Mouse (Mus musculus): Measurements from ENCODE around the gene Ccnjl. TPM values are rescaled to one million over a fixed set of nuclear protein-coding genes. Genes with fewer than 3 reads are reported as not detected.

The Ccnjl gene
- polyA plus RNA-seq, 1 experiment from 2014 or later, result 9.5 TPM

GRCm38 (mm10) chr11:43604207-43604606 is 75.6 kb downstream of the Ccnjl start:
- H3K9ac ChIP-seq (replicated peaks; ENCODE audit: low read depth, low read length), result no peak overlapping the region
- no peaks in the 10 kb centered on the region for H3K36me3 ChIP-seq (ENCODE audit: control insufficient read depth, insufficient read depth, low read length)
- no peaks in the 10 kb centered on the region for H3K27me3 ChIP-seq (ENCODE audit: control insufficient read depth, insufficient read depth, low read length)
- 91% methylated on average over 2 of the region's 2 CpGs for WGBS
- H3K4me2 ChIP-seq (ENCODE audit: low read depth, low read length), result no peak overlapping the region
- no peak overlapping the region for H3K4me3 ChIP-seq (ENCODE audit: low read depth, low read length)
- H3K9me3 ChIP-seq (ENCODE audit: control insufficient read depth, low read length), result no peaks in the 10 kb centered on the region
- ATAC-seq (ENCODE audit: low read depth), result no peak
- H3K4me1 ChIP-seq (ENCODE audit: control insufficient read depth, insufficient read depth, low read length), result no peaks in the 10 kb centered on the region
- H3K27ac ChIP-seq (ENCODE audit: low read depth, low read length), result no peak overlapping the region

- no peaks in the 10 kb centered on the region for H3K9me3 ChIP-seq (ENCODE audit: control insufficient read depth, low read length)
- no peak overlapping the region for H3K9ac ChIP-seq (replicated peaks; ENCODE audit: low read depth, low read length)
- H3K4me1 ChIP-seq (ENCODE audit: control insufficient read depth, insufficient read depth, low read length), result no peaks in the 10 kb centered on the region
- no peak overlapping the region for H3K4me2 ChIP-seq (ENCODE audit: low read depth, low read length)
- 95% methylated on average over 6 of the region's 6 CpGs for WGBS
- H3K4me3 ChIP-seq (ENCODE audit: low read depth, low read length), result no peak overlapping the region
- no peaks in the 10 kb centered on the region for H3K27me3 ChIP-seq (ENCODE audit: control insufficient read depth, insufficient read depth, low read length)
- H3K27ac ChIP-seq (ENCODE audit: low read depth, low read length), result no peak overlapping the region
- H3K36me3 ChIP-seq (ENCODE audit: control insufficient read depth, insufficient read depth, low read length), result no peaks in the 10 kb centered on the region
- no peak for ATAC-seq (ENCODE audit: low read depth)
Measured at GRCm38 (mm10) chr11:43604891-43605290, 76.3 kb downstream of the Ccnjl start.

- 89% methylated on average over 6 of the region's 6 CpGs for WGBS
- no peaks in the 10 kb centered on the region for H3K36me3 ChIP-seq (ENCODE audit: control insufficient read depth, insufficient read depth, low read length)
- H3K4me3 ChIP-seq (ENCODE audit: low read depth, low read length), result no peak overlapping the region
Measured at GRCm38 (mm10) chr11:43605859-43606258, 77.3 kb downstream of the Ccnjl start.

GRCm38 (mm10) chr11:43608440-43608839 is 79.9 kb downstream of the Ccnjl start:
- Histone ChIP-seq H3K27ac (ENCODE audit: low read depth, low read length) (peak overlapping the region; percentile 12), H3K36me3 (ENCODE audit: control insufficient read depth, insufficient read depth, low read length) (no peaks in the 10 kb centered on the region), H3K4me2 (ENCODE audit: low read depth, low read length) (no peak overlapping the region), H3K27me3 (ENCODE audit: control insufficient read depth, insufficient read depth, low read length) (no peaks in the 10 kb centered on the region), H3K4me3 (ENCODE audit: low read depth, low read length) (no peak overlapping the region), H3K4me1 (ENCODE audit: control insufficient read depth, insufficient read depth, low read length) (peaks cover 4% of the 10 kb centered on the region; the same call in 1 of the 2 replicates), H3K9ac (replicated peaks; ENCODE audit: low read depth, low read length) (no peak overlapping the region), H3K9me3 (ENCODE audit: control insufficient read depth, low read length) (no peaks in the 10 kb centered on the region)
- ATAC-seq (ENCODE audit: low read depth), result peak; percentile 33; the same call in 1 of the 2 replicates
- 33% methylated on average over 3 of the region's 3 CpGs for WGBS

More at GRCm38 (mm10) chr11:43605859-43606258, 77.3 kb downstream of the Ccnjl start:
- Histone ChIP-seq H3K4me2 (ENCODE audit: low read depth, low read length) (no peak overlapping the region), H3K27me3 (ENCODE audit: control insufficient read depth, insufficient read depth, low read length) (no peaks in the 10 kb centered on the region), H3K4me1 (ENCODE audit: control insufficient read depth, insufficient read depth, low read length) (no peaks in the 10 kb centered on the region), H3K9ac (replicated peaks; ENCODE audit: low read depth, low read length) (no peak overlapping the region), H3K27ac (ENCODE audit: low read depth, low read length) (no peak overlapping the region), H3K9me3 (ENCODE audit: control insufficient read depth, low read length) (no peaks in the 10 kb centered on the region)
- ATAC-seq (ENCODE audit: low read depth), result no peak

GRCm38 (mm10) chr11:43610006-43610661 is 81.5 kb downstream of the Ccnjl start:
- Histone ChIP-seq H3K9me3 (ENCODE audit: control insufficient read depth, low read length) (no peaks in the 10 kb centered on the region), H3K27ac (ENCODE audit: low read depth, low read length) (no peak overlapping the region), H3K27me3 (ENCODE audit: control insufficient read depth, insufficient read depth, low read length) (no peaks in the 10 kb centered on the region), H3K4me1 (ENCODE audit: control insufficient read depth, insufficient read depth, low read length) (peaks cover 4% of the 10 kb centered on the region; the same call in 1 of the 2 replicates), H3K4me3 (ENCODE audit: low read depth, low read length) (no peak overlapping the region), H3K36me3 (ENCODE audit: control insufficient read depth, insufficient read depth, low read length) (no peaks in the 10 kb centered on the region), H3K9ac (replicated peaks; ENCODE audit: low read depth, low read length) (no peak overlapping the region), H3K4me2 (ENCODE audit: low read depth, low read length) (no peak overlapping the region)
- 73% methylated on average over 10 of the region's 10 CpGs for WGBS
- no peak for ATAC-seq (ENCODE audit: low read depth)

- Histone ChIP-seq H3K9ac (replicated peaks; ENCODE audit: low read depth, low read length) (no peak overlapping the region), H3K27ac (ENCODE audit: low read depth, low read length) (no peak overlapping the region), H3K9me3 (ENCODE audit: control insufficient read depth, low read length) (no peaks in the 10 kb centered on the region), H3K4me3 (ENCODE audit: low read depth, low read length) (no peak overlapping the region), H3K36me3 (ENCODE audit: control insufficient read depth, insufficient read depth, low read length) (no peaks in the 10 kb centered on the region), H3K4me2 (ENCODE audit: low read depth, low read length) (no peak overlapping the region), H3K4me1 (ENCODE audit: control insufficient read depth, insufficient read depth, low read length) (peaks cover 4% of the 10 kb centered on the region; the same call in 1 of the 2 replicates), H3K27me3 (ENCODE audit: control insufficient read depth, insufficient read depth, low read length) (no peaks in the 10 kb centered on the region)
- ATAC-seq (ENCODE audit: low read depth), result no peak
- WGBS, result 77% methylated on average over 5 of the region's 5 CpGs
Measured at GRCm38 (mm10) chr11:43610662-43611033, 82.1 kb downstream of the Ccnjl start.

- Histone ChIP-seq H3K4me3 (ENCODE audit: low read depth, low read length) (no peak overlapping the region), H3K27ac (ENCODE audit: low read depth, low read length) (peak overlapping the region; percentile 63), H3K27me3 (ENCODE audit: control insufficient read depth, insufficient read depth, low read length) (no peaks in the 10 kb centered on the region), H3K9ac (replicated peaks; ENCODE audit: low read depth, low read length) (no peak overlapping the region), H3K4me1 (ENCODE audit: control insufficient read depth, insufficient read depth, low read length) (peaks cover 7% of the 10 kb centered on the region; the same call in 1 of the 2 replicates), H3K4me2 (ENCODE audit: low read depth, low read length) (no peak overlapping the region), H3K36me3 (ENCODE audit: control insufficient read depth, insufficient read depth, low read length) (no peaks in the 10 kb centered on the region), H3K9me3 (ENCODE audit: control insufficient read depth, low read length) (no peaks in the 10 kb centered on the region)
- peak; percentile 86 for ATAC-seq (ENCODE audit: low read depth)
- 26% methylated on average over 12 of the region's 12 CpGs for WGBS
Measured at GRCm38 (mm10) chr11:43612834-43613488, 84.4 kb downstream of the Ccnjl start.

GRCm38 (mm10) chr11:43617924-43618323 is 89.3 kb downstream of the Ccnjl start:
- peak overlapping the region; percentile 55; the same call in 1 of the 2 replicates for H3K27ac ChIP-seq (ENCODE audit: low read depth, low read length)
- H3K4me3 ChIP-seq (ENCODE audit: low read depth, low read length), result no peak overlapping the region
- H3K4me2 ChIP-seq (ENCODE audit: low read depth, low read length), result no peak overlapping the region
- no peaks in the 10 kb centered on the region for H3K9me3 ChIP-seq (ENCODE audit: control insufficient read depth, low read length)
- H3K36me3 ChIP-seq (ENCODE audit: control insufficient read depth, insufficient read depth, low read length), result no peaks in the 10 kb centered on the region
- WGBS, result 29% methylated on average over 5 of the region's 5 CpGs
- H3K27me3 ChIP-seq (ENCODE audit: control insufficient read depth, insufficient read depth, low read length), result no peaks in the 10 kb centered on the region
- H3K9ac ChIP-seq (replicated peaks; ENCODE audit: low read depth, low read length), result no peak overlapping the region
- peak; percentile 64; the same call in 1 of the 2 replicates for ATAC-seq (ENCODE audit: low read depth)
- peaks cover 9% of the 10 kb centered on the region; the same call in 1 of the 2 replicates for H3K4me1 ChIP-seq (ENCODE audit: control insufficient read depth, insufficient read depth, low read length)

GRCm38 (mm10) chr11:43618403-43618802 is 89.8 kb downstream of the Ccnjl start:
- no peak overlapping the region for H3K4me2 ChIP-seq (ENCODE audit: low read depth, low read length)
- peak; percentile 76; the same call in 1 of the 2 replicates for ATAC-seq (ENCODE audit: low read depth)
- no peak overlapping the region for H3K9ac ChIP-seq (replicated peaks; ENCODE audit: low read depth, low read length)
- no peaks in the 10 kb centered on the region for H3K36me3 ChIP-seq (ENCODE audit: control insufficient read depth, insufficient read depth, low read length)
- no peaks in the 10 kb centered on the region for H3K9me3 ChIP-seq (ENCODE audit: control insufficient read depth, low read length)
- H3K27me3 ChIP-seq (ENCODE audit: control insufficient read depth, insufficient read depth, low read length), result no peaks in the 10 kb centered on the region
- 40% methylated on average over 7 of the region's 7 CpGs for WGBS
- H3K4me3 ChIP-seq (ENCODE audit: low read depth, low read length), result no peak overlapping the region
- 0 out of 2 replicates have a peak, but pooled peaks cover 8% of the 10 kb centered on the region for H3K4me1 ChIP-seq (ENCODE audit: control insufficient read depth, insufficient read depth, low read length)
- peak overlapping the region; percentile 55; the same call in 1 of the 2 replicates for H3K27ac ChIP-seq (ENCODE audit: low read depth, low read length)

Measured in neural tube, embryonic 14.5 days (tissue).